Comparison of ENCODE assay signal across 8 mouse cellular contexts in the genomic region with DNA sequence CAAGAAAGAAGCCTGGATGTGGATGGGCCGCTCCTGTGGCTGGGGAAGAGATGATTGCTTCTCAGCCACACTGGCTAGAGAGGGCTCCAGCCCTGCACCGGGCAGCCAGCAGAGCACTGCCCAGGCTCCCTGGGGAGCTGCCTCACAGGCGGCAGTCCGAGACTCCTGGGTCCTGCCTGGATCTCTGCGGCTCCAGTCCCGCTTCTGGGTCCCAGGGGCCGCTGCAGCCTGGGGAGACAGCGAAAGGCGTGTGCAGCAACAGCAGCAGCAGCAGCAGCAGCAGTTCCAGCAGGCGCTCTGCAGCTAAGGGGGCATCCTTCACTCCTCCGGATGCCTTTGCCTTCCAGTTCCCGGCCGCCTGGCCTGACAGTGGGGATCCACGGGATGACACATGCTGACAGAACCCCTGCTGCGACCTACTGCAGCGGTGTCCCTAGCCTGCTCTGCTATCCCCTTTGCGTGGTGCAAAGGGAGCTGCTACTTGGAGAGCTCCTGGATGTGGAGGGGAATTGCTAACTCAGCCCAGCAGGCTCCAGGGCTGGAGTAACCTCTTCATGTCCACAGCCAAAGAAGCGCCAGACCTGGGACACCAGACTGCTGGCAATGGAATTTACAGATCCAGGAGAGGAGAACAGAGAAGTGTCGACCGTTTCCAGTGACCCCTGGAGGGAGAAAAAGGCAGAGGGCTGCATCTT.
DNase-seq lines count a peak whose midpoint lies in the region; ATAC-seq lines count a peak whose summit lies in the region.

No protein-coding gene starts in this region.

- DNase-seq in frontal cortex, postnatal 14 days (ENCODE audit: low spot score in 2 of 2) = no peak
- DNase-seq in urinary bladder, postnatal 14 days (ENCODE audit: low spot score) = peak; percentile 9
- DNase-seq in urinary bladder, postnatal 4 days (ENCODE audit: low spot score in 2 of 2) = no peak
- peak; percentile 17 to 29 for DNase-seq in lung, postnatal 4 days
- peak; percentile 47 for DNase-seq in testis, postnatal 10 days (ENCODE audit: low spot score)
- no peak for DNase-seq in cerebellum, adult 9-11 months

- H3K4me1 ChIP-seq in hindbrain, embryonic 13.5 days (replicated peaks) = peaks cover 23% of the 10 kb centered on the region

- ATAC-seq in frontal cortex, adult (ENCODE audit: low TSS enrichment) = peak; percentile 41; the same call in 1 of the 2 replicates
- ATAC-seq in hindbrain, embryonic 13.5 days (ENCODE audit: low FRiP score) = peak; percentile 46; the same call in 1 of the 2 replicates

- no peaks in the 10 kb centered on the region for H3K36me3 ChIP-seq in hindbrain, embryonic 13.5 days

- H3K9me3 ChIP-seq in hindbrain, embryonic 13.5 days = no peaks in the 10 kb centered on the region

- 0 out of 2 replicates have a peak, but pooled peaks cover 5% of the 10 kb centered on the region for H3K27me3 ChIP-seq in hindbrain, embryonic 13.5 days

- 3% methylated on average over 20 of the region's 20 CpGs for WGBS in hindbrain, embryonic 13.5 days

- peak overlapping the region; percentile 77 for H3K9ac ChIP-seq in hindbrain, embryonic 13.5 days

- H3K27ac ChIP-seq in hindbrain, embryonic 13.5 days = no peak overlapping the region

- peak overlapping the region; percentile 34 for H3K4me3 ChIP-seq in hindbrain, embryonic 13.5 days

- peak overlapping the region; percentile 64 for H3K4me2 ChIP-seq in hindbrain, embryonic 13.5 days

Comparison
In these comparisons a context has a peak if more than half of its experiments do, and no peak if none do; other contexts are left out.
1. DNase-seq: peak in urinary bladder, postnatal 14 days (single experiment), lung, postnatal 4 days (2 of 2) and testis, postnatal 10 days (single experiment); none in frontal cortex, postnatal 14 days (0 of 2), urinary bladder, postnatal 4 days (0 of 2) and cerebellum, adult 9-11 months (single experiment).